Mouse (Mus musculus) cortical plate, adult 2 months (tissue): ENCODE measurements at regions not wholly inside any gene's neighbourhood (a gene's known extent, or its start where the extent isn't known, plus 50 kb on each side); places are given as distances from the start of the nearest gene placed in this dataset.

Source experiments
- H3K27ac ChIP-seq: fragments of 200-500 bp; 2 replicates; pipeline ENCODE4 v1.5.1; 2012; ENCODE audit warnings: low read length, control low read depth, inconsistent platforms; ENCODE audit not compliant: insufficient read depth
- H3K4me1 ChIP-seq: fragments of 200-500 bp; 2 replicates; pipeline ENCODE4 v1.6.1; 2011; ENCODE audit warnings: low read length; ENCODE audit not compliant: control insufficient read depth, insufficient read depth
- H3K4me3 ChIP-seq: fragments of 200-500 bp; 2 replicates; pipeline ENCODE4 v1.5.1; 2011; ENCODE audit warnings: mild to moderate bottlenecking, low read length, control low read depth; ENCODE audit not compliant: insufficient read depth
- CTCF ChIP-seq: fragments of 200-500 bp; IDR thresholded peaks from 2 replicates; pipeline ENCODE4 v1.5.1; 2011; ENCODE audit warnings: mild to moderate bottlenecking, control low read depth, low read length; ENCODE audit not compliant: insufficient read depth; ENCODE audit errors: extremely low read depth
- POLR2A ChIP-seq: fragments of 200-500 bp; IDR thresholded peaks from 2 replicates; pipeline ENCODE4 v1.6.1; 2011; ENCODE audit warnings: mild to moderate bottlenecking, low read length, control low read depth; ENCODE audit not compliant: insufficient read depth; ENCODE audit errors: extremely low read depth

DNA sequence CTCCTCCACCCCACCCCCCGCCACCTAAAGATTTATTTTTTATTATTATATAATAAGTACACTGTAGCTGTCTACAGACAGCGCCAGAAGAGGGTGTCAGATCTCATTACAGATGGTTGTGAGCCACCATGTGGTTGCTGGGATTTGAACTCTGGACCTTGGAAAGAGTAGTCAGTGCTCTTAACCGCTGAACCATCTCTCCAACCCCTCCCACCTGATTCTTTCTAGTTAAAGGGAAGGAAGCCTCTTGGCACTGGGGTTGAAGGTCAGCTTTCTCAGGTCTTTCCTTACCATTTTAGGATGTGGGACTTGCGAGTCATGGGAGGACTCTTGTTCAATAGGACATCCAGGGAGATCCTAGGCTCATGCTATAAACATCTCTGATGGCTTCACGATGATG is 54.7 kb downstream of the Hes1 start:
- Histone ChIP-seq H3K4me1 (no peaks in the 10 kb centered on the region), H3K4me3 (no peak overlapping the region), H3K27ac (no peak overlapping the region)
- TF ChIP-seq POLR2A, result no peak
- TF ChIP-seq CTCF, result no peak

DNA sequence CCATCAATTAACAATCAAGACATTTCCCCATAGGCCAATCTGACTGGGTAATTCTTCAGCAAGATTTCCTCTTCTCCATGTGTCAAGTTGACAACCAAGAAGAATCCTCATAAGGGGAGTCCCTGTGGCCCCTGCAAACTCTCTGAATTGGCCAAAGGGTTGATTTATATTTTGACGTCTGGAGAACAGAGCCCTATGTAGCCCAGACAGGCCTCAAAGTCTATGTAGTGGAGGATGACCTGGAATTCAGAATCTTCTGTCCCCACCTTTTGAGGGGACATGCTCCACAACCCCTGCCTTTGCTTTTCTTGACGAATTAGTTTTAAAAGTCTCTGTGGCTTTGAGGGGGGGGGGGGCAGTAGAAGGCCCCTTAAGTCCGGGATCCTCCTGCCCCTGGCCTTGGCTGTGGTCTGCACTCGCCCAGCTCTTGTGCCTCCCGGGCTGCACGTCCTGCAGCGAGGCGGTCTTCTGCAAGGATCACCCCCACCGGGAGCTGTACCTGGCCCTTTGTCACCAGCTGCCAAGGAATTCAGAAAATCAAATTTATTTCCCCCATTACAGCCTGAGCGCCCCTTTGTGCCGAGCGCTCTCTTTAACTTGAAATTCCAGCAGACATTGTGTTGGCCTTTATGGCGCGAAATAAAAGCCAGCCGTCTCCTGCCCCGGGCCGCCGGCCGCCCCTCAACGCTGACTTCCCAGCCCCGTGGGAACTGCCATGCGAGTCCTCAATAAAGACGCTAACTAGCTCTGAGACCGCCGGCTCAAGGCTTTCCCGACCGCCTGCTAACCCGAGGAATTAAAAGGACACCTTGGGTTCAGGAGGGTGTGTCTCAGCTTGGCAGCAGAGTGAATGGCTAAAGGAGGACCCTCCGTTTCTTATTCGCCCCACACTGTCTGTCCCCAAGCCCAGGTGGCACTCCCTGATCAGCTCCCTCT is 56.4 kb downstream of the Hes1 start:
- H3K4me3 ChIP-seq, result no peak overlapping the region
- TF ChIP-seq POLR2A (no peak), CTCF (no peak)

DNA sequence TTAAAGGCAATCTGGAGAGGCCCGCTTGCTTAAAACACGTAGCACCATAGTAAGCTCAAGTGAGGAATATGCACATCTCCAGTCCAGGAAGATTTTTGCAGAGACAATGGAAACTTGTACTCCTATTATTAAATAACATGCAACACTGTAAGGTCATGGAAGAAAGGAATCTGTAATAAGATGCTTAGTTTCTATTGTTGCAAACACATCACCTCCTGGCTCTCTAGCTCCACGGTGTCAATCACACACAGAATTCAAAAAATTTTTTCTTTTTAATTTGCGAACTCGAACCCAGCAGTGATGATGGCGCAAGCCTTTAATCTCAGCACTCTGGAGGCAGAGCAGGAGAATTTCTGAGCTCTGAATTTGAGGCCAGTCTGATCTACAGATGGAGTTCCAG is 57.4 kb downstream of the Hes1 start:
- TF ChIP-seq POLR2A (no peak), CTCF (no peak)
- H3K4me3 ChIP-seq, result no peak overlapping the region
- no peak overlapping the region for H3K27ac ChIP-seq
- no peaks in the 10 kb centered on the region for H3K4me1 ChIP-seq

More for the DNA sequence above, 56.4 kb downstream of the Hes1 start:
- H3K27ac ChIP-seq, result no peak overlapping the region
- H3K4me1 ChIP-seq, result no peaks in the 10 kb centered on the region

DNA sequence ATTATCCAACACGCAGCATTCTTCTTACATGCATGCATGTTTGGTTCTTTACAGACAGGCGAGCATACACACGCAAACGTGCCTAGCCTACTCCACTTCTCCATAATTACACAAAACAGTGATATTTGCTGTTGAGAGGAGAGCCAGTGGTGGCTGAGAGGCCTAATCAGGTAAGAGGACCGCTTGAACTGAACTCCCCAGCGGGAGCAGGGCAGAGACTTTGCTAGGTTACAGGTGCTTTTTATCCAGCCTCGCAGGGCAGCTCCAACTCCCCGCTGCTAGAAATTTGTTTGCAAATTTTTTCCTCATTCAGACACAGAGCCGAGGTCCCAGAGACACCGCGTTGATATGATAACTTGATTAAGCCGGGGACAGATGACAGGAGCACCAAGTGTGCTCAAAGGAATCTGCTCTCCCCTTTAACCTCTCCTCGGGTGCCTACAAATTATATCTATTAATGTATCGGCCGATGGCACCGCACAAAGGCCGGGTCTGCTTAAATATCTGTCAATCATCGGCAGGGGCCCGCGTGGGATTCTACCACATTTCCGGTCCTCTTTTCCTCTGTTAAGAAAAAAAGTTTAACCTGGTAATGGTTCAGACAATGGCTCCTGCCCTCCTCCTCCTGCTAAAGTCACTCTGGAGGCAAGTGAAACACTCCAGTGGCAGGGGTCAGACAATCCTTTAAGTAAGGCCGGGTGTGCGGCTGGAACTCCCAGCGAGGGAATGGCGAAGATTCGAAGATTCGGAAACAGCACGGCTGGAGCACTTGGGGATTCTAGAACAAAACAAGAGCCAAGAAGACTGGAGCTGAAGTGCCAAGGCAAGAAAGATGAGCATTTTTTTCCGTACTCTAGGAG is 58.3 kb downstream of the Hes1 start:
- TF ChIP-seq POLR2A (no peak), CTCF (no peak)

DNA sequence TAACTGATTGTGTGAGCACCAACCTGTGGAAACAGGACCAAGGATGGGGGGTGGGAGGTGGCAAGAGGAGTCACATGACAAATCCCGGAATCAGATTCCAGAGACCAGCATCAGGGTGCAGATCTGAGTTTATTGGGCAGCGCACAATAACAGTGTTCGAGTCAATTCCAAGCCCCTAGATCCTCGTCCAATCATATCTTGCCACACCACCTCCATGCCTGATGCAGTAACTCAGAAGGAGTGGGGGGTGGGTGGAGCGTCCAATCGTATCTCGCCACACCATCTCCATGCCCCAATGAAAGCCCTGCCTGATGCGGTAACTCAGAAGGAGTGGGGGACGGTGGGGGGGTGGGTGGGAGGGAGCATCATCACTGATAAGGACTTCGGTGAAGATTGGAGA is 62.8 kb downstream of the Hes1 start:
- Histone ChIP-seq H3K4me3 (no peak overlapping the region), H3K4me1 (no peaks in the 10 kb centered on the region), H3K27ac (no peak overlapping the region)
- TF ChIP-seq POLR2A (no peak), CTCF (no peak)

More for the DNA sequence above, 58.3 kb downstream of the Hes1 start:
- Histone ChIP-seq H3K4me1 (no peaks in the 10 kb centered on the region), H3K27ac (no peak overlapping the region), H3K4me3 (no peak overlapping the region)

DNA sequence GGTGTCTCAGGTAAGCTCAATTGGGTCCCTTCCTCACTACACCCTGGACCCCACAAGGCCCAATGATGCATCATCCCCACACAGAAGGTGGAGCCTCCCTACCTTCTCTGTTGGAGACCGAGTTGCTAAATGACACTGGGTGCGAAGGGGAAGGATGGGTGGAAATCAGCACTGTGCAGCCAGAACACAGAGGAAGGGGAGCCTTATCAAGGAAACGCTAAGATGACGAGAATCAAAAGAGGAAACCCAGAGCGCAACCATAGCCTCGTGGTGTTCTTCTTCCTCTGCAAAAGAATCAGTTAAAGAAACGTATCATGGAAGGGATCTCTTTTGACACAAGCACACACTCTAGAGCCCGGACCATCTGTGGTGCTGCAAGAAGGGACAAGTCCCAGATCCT is 64.6 kb downstream of the Hes1 start:
- no peaks in the 10 kb centered on the region for H3K4me1 ChIP-seq
- TF ChIP-seq CTCF, result no peak
- TF ChIP-seq POLR2A, result no peak
- no peak overlapping the region for H3K27ac ChIP-seq

DNA sequence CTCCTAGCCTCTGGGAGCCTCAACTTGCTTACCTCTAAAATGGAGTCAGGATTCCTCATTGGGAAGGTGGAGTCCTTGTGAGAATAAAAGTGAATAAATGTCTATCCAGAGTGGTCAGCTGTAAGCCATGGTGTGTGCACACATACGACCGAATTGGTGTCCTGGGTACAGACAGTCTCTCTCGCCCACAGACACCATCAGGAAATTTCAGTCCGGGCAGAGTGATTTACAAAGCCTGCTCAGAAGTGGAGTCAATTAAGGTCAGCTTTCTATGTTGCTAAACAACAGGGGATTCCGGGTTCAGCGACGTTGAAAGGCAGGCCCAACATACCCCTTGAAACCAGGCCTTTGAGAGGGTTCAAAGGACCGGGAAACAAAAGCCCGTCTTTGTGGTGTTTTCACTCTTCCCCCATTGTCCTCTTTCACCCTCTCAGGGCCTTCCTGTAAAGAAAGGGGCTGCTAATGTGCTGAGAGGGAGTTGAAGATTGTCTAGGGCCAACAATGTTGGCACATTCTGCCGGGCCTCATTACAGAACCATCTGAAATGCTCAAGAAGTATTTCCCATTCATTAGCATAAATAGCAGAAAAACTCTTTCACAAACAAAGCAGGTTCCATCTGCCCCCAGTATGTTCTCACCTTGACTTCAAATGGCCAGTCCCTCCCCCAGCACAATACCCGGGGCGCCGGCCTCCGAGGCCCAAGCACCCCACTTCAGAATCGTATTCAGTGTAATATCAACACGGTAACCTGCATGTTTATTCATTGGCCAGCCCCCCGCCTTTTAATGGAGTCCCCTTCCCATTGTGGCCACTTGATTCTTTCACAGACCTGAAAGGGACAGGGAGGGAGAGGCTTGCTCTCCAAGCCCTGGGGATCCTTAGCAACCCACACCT is 65.3 kb downstream of the Hes1 start:
- Histone ChIP-seq H3K4me1 (no peaks in the 10 kb centered on the region), H3K27ac (no peak overlapping the region), H3K4me3 (no peak overlapping the region)
- TF ChIP-seq POLR2A, result no peak
- no peak for TF ChIP-seq CTCF

More for the DNA sequence above, 64.6 kb downstream of the Hes1 start:
- H3K4me3 ChIP-seq, result no peak overlapping the region

DNA sequence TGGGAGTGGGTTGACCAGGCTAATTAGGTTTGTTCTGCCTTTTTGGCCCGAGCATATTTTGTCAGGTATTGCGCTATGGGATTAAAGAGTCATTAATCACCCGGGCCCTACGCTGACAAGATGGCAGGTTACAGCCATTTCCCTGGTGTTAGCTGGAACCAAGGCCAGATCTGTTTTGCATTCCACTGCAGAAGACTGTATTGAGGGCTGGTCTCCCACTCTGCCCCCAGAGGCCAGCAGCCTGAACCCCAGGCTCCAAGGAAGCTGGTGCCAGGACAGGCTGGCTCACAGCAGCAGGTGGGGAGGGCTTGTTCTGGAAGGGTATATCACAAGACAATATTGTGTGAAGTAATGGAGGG is 65.9 kb downstream of the Hes1 start:
- Histone ChIP-seq H3K27ac (no peak overlapping the region), H3K4me3 (no peak overlapping the region), H3K4me1 (no peaks in the 10 kb centered on the region)
- no peak for TF ChIP-seq POLR2A
- no peak for TF ChIP-seq CTCF

DNA sequence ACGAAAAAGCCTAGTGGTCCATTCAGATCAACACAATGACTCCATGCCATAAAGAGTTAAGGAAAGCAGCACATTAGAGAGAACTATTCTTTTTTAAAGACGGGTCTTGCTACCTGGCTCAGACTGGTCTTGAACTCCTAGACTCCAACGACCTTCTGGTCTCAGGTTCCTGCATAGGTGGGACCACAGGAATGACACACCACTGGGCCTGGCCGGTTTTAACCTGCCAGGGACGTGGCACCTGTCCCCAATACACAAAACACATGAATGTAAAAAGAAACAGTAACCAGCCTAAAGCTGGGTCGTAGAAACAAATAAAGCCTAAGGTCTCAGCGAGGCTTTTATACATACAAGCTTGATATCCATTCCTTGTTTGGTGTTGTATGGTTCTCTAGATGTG is 67.9 kb downstream of the Hes1 start:
- Histone ChIP-seq H3K4me1 (no peaks in the 10 kb centered on the region), H3K4me3 (no peak overlapping the region), H3K27ac (no peak overlapping the region)
- TF ChIP-seq POLR2A (no peak), CTCF (no peak)
